Mouse (Mus musculus) left cerebral cortex, adult 8-10 months (tissue): ENCODE measurements at regions not wholly inside any gene's neighbourhood (a gene's known extent, or its start where the extent isn't known, plus 50 kb on each side); places are given as distances from the start of the nearest gene placed in this dataset.

ENCODE experiments used
- DNase-seq, 2 experiments: peaks; one replicate each; pipeline ENCODE4 v3.0.0; 2022; ENCODE audit warnings: low spot score in 2 of 2

DNA sequence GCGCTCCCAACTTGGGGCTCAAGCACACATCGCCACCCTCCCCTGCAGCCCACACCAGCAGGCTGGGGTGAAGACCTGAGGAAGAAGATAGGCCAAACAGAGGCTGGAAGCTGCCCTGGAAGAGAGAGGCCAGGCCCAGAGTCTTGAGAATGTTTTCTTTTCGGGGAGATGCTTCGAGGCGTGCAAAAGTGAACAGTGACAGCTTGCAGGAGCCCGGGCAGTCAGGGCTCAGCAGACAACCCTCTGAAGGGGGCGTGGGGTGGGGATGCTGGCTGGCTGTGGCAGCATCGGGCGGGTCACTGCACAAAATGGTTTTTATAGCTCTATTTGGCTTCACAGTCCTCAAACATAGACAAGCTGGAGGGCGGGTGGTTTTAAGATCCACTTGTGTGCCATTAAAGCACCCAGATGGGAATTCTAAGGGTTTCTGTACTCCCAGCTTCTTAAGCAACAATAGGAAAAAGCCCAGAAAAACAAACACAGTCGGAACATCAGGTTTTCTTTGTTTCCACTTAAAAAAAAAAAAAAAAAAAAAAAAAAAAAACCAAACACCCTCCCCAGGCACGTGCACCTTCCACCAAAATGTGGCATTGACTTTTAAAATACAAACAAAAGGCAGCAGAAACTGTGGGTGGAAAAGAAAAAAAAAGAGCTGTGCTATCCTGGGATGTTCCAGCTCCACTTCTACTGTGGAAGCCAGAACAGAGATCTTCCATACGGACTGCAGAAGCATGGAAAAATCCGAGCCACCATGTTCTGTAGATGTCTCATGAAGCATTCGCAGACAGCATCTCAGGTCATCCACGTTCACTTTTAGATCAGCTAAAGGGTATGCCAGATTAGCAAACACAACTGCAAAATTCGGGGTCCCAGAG lies 123.5 kb downstream of the Ly86 start:
- DNase-seq: no peak

DNA sequence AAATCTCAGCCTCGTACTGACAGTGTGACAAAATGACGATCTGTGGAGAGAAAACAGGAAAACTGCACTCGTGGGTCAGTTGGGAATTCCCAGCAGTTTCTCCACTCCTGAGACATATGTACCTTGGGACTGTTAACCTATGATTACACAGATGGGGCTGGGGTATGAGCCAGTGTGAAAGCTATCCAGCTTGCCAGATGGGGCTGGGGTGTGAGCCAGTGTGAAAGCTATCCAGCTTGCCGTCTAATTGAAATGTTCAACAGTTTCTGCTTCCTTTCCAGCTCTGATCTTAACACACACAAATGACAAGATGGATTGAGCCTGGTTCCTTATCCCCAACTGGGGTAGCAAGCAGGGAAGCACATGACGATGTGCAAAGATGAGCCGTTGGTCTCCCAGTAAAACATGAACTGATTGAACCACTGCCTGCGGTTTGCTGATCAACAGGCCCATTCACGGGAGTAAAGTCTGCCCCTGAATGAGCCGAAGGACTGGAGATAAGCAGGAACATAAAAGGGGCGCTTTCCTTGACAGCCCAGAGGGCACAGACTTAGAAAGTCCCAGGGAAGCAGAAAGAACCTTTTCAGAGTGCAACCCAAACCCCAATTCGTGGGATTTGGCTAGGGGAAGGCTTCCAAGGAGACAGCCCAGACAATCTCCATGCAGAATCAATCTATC lies 125.4 kb downstream of the Ly86 start:
- DNase-seq: no peak

DNA sequence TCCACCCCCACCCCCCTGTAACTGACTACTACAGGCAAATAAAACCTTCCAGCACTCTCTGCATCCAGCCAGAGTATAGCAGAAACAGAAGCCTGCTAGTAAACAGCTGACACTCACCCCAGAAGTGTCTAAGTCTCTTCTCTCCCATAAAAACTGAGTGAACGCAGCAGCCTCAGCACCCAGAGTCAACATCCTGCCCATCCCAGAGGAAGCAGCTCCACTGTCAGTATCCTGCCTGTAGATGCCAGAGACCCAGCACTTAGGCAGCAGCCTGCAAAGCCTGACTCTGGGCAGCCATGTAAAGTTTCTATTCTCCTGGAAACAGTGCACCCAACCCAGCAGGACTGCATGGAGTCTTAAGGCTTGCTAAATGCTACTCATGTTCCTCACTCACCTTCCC lies 128.4 kb downstream of the Ly86 start:
- DNase-seq: no peak

DNA sequence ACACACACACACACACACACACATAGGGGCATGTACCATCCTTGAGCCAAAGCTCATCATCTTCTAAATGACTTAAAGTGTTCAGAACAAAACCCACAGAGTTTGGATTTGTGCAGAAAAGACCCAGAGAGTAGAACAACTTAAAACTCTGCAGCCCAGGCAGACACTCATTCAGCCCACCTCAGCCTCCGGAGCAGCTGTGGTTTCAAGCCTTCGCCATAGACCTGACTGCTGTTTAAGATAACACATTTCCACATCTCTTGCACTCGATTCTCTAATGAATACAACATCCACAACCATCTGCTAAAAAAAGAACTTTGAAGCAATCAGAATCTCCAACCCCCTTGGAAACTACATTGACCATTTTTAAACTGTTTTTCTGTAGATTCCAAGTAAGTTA lies 130.8 kb downstream of the Ly86 start:
- DNase-seq: no peak

DNA sequence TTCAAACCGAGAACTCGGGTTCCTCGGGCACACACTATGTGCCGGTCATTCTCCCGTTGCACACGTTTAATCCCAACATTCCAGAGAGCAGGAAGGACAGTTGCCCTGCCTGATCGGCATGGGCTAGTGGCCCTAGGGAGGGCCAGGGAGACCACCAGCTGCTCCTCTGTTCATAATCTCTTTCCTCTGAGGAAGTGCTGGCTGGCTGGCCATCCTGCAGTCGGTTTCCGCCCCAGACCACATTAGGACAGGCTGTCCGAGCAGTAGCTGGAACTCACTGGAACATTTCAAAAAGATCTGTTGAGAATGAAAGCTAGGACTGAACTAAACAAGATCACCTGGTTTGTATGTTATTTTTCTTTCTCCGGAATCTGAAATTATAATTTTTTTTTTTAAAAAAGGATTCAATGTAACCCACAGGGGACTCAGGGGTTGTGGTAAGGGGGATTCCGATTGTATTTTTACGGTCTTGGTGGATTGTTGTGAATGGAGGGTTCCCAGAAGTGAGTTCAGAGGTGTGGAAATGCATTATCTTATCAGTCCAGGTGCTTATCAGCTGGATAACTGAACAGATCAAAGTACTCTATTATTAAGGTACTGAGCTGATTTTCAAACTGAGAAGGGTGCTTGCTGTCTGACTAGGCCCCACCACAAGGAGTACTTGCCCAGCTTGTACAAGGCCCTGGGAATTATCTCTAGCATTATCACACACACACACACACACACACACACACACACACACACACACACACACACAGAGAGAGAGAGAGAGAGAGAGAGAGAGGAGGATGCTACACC lies 131.4 kb downstream of the Ly86 start:
- no peak for DNase-seq

DNA sequence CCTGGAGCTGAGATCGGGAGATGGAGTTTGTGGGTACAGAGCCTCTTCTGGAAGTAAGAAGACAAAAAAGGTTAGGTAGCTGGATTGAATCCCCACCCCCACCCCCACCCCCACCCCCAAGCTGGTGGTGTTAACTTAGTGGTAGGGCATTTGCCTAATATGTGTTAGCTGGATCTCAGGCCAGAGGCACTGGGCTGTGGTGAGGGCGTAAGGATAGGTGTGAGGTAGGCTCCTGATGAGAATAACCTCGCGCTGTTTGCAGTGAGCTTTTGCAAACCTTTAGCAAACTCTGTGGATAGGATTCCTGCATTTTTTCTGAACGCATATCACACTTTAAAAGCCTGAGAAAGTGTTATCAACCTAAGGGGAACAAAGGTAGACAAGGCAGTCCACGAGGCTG lies 132.3 kb downstream of the Ly86 start:
- no peak for DNase-seq

DNA sequence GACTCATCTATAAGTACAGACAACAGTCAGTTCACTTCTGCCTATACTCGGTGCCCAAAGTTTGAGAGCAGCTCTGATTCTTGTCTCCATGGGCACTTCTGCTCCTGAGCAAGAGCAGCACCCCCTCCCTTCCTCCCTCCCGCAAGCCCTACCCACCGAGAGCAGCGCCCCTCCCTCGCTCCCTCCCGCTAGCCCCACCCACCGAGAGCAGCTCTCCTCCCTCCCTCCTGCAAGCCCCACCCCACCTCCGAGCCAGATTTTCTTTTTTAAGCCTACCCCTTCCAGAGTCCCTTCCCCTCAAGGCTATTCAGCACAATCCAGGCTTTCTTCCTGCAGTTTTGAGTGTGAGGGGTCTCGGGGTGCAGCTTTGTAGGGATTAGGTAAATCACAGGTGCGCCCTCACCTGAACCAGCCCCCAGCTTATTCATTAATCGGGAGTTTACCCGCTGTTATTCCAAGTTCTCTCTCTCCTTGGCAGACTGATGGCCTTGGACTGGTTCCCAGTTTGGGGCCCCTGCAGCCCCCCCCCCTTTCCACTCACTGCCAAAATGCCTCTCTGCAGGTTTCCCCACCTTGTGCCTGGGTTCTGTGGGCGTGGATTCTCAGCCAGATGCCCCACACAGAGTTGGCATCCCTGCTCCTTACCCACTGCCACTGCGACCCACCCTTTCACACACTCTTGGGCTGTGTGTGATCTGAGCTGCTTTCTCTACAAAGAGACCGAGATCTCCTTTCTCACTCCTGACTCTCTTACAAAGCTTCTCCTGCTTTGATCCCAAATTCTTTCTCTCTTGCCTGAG lies 132.9 kb downstream of the Ly86 start:
- no peak for DNase-seq

DNA sequence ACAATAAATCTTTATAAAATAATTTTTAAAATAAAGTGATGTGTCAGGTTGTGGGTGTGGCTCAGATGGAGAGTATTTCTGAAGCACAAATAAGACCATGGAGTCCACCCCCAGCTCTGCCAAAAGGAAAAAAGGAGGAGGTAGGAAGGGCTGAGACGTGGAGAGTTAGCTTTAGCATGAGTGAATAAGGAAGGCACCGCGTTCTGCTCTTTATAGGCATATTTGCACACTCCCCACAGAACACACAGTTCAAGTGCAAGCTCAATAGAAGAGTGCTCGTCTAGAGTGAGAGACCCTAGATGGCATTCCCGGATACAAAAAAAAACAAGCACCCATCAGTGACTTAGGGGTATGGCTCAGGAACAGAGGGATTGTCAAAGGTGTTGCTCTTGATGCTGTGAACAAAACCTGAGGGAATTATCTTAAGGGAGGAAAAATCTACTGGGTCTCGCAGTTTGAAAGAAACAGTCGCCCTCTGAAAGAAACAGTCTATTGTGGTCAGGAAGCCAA lies 134.2 kb downstream of the Ly86 start:
- DNase-seq: no peak

DNA sequence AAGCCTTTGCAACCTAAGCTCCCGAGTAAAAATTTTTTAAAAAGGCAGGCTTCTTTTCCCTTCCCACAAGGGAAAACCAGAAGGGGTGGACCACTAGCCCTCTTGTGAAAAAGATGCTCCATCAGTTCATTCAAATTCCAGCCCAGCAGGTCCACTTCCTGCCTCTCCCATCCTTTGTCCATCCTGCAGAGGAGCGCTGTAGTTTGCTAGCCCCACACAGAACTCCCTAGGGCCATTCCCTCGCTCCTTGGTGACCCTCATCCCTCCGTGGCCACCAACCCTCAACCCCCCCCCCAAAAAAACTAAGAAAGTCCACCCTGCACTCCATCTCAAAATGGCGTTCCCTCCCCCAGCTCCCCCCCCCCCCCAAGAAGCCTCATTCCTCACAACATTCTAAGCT lies 136.5 kb downstream of the Ly86 start:
- no peak for DNase-seq

DNA sequence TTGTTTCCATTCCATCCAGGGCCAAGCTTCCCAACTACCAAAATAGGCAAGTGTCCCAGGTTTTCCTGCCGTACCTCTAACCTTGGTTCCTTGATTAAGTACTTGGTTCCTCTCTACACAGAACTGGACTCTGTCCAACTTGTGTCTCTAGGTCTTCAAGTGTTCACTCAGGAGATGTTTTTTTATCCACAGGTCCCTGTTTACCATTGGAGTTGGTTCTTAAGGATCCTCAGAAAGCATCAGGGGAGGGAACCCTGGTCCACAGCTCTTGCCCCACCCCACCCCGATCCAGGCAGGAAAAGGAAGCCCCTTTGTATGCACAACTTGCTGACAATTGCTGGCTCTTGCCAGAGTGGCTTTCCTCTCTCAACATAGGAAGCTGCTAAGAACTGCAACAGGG lies 137.0 kb downstream of the Ly86 start:
- DNase-seq: no peak

DNA sequence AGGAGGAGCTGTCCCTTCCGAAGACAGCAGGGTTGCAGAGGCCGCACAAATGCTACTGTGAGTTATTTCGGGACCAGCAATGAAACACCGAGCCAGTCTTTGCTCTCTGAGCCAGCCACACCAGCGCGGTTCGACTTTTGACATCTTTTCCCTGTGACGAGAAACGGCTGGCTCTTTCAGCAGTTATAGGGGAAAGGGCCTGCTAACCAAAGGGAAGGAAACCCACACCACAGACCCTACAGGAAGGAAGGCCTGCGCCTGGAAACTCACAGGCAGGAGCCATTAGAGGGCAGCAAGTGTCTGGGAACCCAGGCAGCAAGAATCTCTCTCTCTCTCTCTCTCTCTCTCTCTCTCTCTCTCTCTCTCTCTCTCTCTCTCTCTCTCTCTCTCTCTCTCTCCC lies 137.6 kb downstream of the Ly86 start:
- no peak for DNase-seq

DNA sequence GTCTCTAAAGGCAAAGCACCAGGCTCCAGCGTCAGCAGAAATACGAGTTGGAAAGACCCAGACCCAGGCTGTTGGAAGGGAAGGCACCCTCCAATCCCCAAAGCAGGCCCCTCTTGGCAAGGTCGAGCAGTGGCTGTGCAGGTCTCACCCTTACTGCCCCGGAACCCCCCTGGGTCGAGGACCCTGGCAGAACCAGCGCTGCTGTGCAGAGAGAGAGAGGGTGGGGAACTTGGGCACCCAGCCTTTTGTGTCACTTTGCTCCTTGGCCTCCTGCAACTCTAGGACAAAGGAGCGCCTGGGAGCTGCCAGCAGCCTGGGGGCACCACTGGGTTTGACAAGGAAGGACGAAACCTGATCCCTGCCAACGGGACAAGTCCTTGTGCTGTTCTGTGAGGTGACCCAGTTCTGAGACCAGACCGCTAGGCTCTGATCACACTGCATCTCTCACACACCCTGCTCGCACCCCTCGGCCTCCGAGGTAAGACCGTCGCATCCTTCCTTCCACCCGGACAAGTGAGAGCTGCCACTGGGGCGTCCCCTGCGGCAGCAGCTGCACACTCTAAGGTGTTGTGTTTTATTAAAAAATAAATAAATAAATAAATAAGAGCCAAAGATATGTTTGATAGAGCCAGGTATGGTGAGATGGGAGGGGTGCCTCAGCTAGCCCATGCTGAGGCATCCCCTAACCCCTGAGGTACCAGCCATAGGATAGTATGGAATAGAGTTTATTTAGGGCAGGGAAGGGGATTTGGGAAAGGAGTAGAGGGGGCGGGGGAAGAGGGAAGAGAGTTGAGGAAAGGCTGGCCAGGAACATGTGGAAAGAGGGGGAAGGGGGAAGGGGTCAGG lies 138.2 kb downstream of the Ly86 start:
- peak in 1 of 2 experiments; percentile 43 for DNase-seq

DNA sequence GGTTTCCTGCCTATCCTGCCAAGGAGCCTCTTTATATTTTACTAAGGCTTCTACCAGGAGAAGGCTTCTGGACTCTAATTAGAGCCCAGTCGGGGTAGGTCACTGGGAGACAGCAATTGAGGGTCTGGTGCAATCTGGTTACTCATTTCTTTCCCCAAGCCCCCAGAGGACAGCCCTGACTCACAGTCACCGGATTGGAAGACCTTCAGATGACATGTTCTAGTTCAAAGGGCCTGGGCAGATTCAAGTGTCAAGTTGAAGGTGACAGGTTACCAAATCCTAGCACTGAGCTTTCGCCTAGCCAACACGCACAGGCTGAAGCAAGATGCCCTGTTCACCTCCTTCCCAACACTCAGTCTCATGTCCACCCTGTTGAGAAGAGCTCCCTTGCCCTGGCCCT lies 139.6 kb downstream of the Ly86 start:
- no peak for DNase-seq

DNA sequence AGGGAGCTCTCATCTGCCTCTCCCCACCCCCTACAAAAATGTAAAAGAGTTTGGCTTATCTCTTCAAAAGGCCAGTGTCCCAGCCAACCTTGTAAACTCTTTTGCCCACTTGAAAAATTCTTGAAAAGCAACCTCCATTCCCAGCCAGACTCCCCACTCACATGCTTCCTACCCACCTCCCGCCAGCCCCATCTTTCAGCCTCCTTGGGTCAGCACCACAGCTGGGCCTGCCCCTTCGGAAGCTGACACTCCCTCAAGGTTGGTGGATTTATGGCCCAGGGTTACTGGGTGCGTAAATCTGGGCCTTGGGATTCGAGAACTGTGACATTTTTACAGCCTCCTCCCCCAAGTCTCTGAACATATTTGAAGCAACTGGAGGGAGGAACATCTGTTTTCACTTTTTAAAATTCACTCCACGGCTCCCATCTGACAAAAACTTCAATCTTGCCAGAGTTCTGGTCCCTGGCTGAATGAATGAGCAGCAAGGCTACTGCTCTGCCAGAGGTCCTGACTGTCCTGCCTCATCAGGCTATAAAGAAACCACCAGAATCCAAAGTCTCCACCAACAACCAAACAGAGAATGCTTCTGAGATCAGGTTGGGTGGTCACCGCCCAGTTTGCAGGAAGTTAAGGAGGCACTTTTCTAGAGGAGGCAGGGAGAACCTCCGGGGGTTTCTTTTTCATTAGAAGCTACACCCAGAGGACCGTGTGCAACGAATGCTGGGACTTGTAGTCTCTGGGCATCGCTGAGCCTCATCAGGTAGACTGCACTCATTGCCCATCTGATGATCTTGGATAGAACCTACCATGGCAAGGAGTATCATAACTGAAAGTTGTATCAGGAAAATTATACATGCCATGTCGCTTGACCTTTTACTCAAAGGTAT lies 147.3 kb downstream of the Ly86 start:
- DNase-seq: no peak

DNA sequence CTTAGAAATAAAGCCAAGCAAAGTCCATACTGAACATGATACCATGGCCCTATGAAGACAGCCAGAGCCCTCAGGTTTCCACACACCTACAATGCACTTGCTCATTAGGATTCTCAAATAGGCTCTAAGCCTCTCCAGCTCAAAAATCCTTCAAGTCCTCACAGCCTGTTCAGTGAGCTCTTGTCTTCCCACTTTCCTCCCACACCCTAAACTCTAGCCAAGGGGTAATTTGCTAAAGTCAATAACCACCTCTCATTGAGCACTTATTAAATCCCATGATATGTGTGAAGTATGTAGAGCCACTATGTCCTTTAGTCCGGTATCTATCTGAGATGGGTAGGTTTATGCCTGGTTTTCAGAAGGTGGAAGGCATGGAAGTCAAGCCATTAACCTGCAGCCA lies 148.3 kb downstream of the Ly86 start:
- no peak for DNase-seq

DNA sequence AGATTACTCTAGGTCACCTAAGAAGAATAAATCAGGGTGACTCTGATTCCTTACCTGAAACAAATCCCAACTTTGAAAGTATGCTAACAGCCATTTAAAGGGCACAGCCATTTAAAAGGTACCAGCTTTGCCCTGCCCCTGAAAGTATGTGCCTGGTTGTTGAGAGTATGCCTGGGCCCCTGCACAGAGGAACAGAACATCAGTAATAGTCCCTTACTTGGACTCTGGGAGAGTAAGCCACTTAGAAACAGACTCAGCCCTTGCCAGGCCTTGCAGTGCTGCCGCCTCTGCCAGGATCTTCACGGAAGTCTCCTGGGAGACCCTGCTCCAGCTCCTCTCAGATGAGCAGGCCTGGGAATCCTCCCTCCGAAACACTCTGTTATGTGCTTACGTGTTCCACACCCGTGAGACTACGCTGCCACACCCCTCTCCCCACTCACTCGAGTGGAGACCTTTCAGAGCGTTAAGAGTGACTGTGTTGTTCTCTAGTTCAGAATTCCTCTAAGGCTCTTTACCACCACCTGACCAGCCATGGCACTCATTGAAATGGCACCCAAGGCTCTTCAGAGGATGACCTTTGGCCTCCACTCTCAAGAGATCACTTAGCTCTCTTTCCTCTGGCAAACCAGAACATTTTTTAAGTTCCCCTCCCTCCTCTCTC lies 150.4 kb downstream of the Ly86 start:
- DNase-seq: no peak

DNA sequence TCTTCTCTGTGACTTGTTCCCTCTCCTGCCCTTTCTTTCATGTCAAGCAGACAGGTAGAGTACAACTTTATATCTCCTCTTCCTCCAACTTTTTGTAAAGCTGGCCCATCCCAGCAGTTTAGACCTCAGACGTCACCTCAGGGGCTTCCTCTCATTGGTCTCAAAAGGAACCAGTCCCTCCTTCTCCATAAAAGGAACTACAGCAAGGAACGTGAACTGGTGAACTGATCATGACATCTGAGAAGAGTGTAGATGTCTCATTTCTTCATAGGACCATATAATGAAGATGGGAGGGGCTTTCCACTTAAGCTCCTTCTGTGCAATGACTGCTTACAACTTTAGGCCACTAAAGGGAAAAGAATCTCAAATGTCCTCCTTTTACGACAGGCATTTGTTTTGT lies 153.0 kb downstream of the Ly86 start:
- no peak for DNase-seq

DNA sequence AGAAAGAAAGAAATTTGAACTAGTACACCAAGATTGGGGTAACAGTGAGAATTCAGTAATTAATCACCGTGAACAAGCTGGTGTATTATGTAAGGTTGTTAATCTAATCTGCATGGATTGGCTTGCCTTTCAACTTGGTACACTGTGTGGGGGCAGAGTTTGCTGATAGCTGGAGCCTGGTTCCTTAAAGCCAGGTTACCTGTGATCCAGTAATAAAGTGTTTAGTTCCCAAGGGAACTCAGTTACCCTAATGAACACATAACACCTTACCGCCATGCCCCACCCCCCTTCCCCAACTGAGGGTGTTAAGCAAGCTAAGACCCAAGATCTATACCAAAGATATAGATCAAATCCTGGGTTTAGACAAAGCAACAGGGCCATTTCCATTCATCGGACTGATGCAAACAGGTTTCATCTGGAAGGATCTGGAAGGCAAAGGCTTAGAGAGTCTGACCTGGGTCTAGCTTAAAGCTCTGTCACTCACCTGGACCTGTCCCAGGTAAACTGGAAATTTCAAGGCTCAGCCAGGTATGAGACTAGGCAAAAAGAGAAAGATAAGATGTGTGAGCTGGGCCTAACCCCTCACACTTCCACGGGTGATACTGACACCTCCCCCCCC lies 155.8 kb downstream of the Ly86 start:
- DNase-seq: no peak
